Mouse (Mus musculus): ENCODE results near the gene Eif3k.

GRCm38 (mm10) chr7:28931032-28931694 is 50.5 kb downstream of the Eif3k start:
- TF ChIP-seq POLR2A (IDR thresholded peaks at IDR 0.05; ENCODE audit: low read depth, low read length) (no peak), CTCF (IDR thresholded peaks at IDR 0.05; ENCODE audit: extremely low read depth, insufficient read depth, insufficient read length, insufficient replicate concordance) (no peak)

Measured in spleen, adult 2 months (tissue).